Mouse (Mus musculus) adrenal gland, adult 8-10 months (tissue): ENCODE data around the gene Iapp. TPM values are rescaled to one million over a fixed set of nuclear protein-coding genes. Genes with fewer than 3 reads are reported as not detected.

Experiments used
- total RNA-seq, 4 experiments: library from RNA; stranded (reverse); gene quantifications; 2 replicates each; pipeline ENCODE4 v1.2.4; 2022

Iapp gene
- total RNA-seq, 4 experiments from 2014 or later = not detected

Other genes starting within 250 kb of the Iapp start
- under 1 TPM in 1 of 4 experiments, not detected in 3; 0.75 TPM for gene Slco1a6, start 89.9 kb upstream of the Iapp start, total RNA-seq
- not detected for gene Slco1a5, start 24.6 kb downstream of the Iapp start, total RNA-seq
- gene Pyroxd1, start 47.2 kb downstream of the Iapp start, total RNA-seq = 10 to 100 TPM; 13.0 to 18.0 (median 14.1) TPM
- gene Recql, start 88.7 kb downstream of the Iapp start, total RNA-seq = 10 to 100 TPM; 13.4 to 26.5 (median 19.8) TPM
- 10 to 100 TPM; 27.6 to 34.6 (median 32.3) TPM for gene Golt1b, start 88.8 kb downstream of the Iapp start, total RNA-seq
- 1 to 10 TPM in 1 of 4 experiments, under 1 TPM in 3; 0.38 to 1.7 (median 0.81) TPM for gene Spx, start 115.0 kb downstream of the Iapp start, total RNA-seq
- gene Gys2, start 174.7 kb downstream of the Iapp start, total RNA-seq = 10 to 100 TPM in 1 of 4 experiments, 1 to 10 TPM in 3; 1.4 to 10.7 (median 5.0) TPM
- 100 to 1,000 TPM; 147 to 183 (median 159) TPM for gene Ldhb, start 209.5 kb downstream of the Iapp start, total RNA-seq